ENCODE assay signal across 13 mouse cellular contexts in the genomic region with DNA sequence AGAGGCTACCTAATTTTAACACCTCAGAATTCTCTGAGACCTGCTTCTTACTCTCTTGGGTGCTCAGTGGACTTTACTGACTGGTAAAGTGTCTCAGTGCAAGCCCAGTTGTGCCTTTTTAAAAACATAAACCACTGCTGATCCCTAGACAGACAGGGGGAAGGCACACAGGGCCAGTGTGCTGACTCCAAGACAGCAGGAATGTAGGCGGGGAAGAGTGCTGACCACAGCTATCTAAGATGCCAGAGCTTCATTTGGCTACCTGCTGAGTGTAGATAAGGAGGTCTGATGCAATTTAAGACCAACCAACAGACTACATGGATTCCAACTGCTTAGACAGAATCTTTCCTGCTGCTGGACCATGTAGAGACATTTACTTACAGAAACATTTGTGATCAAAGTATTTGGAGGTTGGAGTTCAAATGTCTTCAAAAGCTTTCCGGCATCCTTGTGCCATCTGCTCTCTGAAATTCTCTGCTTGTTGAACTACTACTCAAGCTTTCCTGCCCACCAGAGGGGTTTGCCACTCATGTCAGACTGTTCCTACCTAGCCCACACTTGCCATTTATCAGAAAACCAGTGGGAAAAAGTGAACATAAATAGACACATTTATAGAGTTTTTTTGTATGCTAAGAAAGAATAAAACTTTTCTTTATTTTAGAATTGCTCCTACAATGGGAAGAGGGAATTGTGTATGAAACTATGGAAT. TPM values are rescaled to one million over a fixed set of nuclear protein-coding genes. Genes with fewer than 3 reads are reported as not detected.
DNase-seq lines count a peak whose midpoint lies in the region; ATAC-seq and TF ChIP-seq lines count a peak whose summit lies in the region.
"Had no signal": no experiment of that assay in that cellular context is flagged by ENCODE, and none has a peak within 500 bp of the region (broad histone marks: within the 10 kb centered on the region; RNA-seq: fewer than 3 reads in every experiment).

No protein-coding gene starts in this region.

- no peaks in the 10 kb centered on the region for H3K9me3 ChIP-seq in intestine, embryonic 15.5 days
- H3K9me3 ChIP-seq in intestine, postnatal 0 days (ENCODE audit: control insufficient read depth): no peaks in the 10 kb centered on the region
- H3K9me3 ChIP-seq in liver, embryonic 11.5 days (ENCODE audit: control insufficient read depth, low read length): no peaks in the 10 kb centered on the region
- no peaks in the 10 kb centered on the region for H3K9me3 ChIP-seq in hindbrain, embryonic 11.5 days (ENCODE audit: control insufficient read depth, low read length)
- H3K9me3 ChIP-seq: hindbrain, embryonic 10.5 days; limb, embryonic 12.5 days; midbrain, embryonic 15.5 days had no signal

- no peak overlapping the region for H3K4me2 ChIP-seq in intestine, embryonic 15.5 days (replicated peaks)
- no peak overlapping the region for H3K4me2 ChIP-seq in intestine, postnatal 0 days (replicated peaks; ENCODE audit: low read depth)
- peak overlapping the region; percentile 52 for H3K4me2 ChIP-seq in liver, embryonic 11.5 days
- no peak overlapping the region for H3K4me2 ChIP-seq in hindbrain, embryonic 11.5 days (replicated peaks; ENCODE audit: low read depth, low read length)
- H3K4me2 ChIP-seq: limb, embryonic 12.5 days; midbrain, embryonic 15.5 days had no signal

- peak; percentile 85; the same call in 1 of the 2 replicates for ATAC-seq in intestine, embryonic 15.5 days
- no peak for ATAC-seq in intestine, postnatal 0 days
- ATAC-seq in liver, embryonic 11.5 days (replicated peaks; ENCODE audit: low FRiP score): peak; percentile 98
- no peak for ATAC-seq in hindbrain, embryonic 11.5 days (ENCODE audit: low FRiP score)
- ATAC-seq: midbrain, embryonic 15.5 days had no signal

- H3K27me3 ChIP-seq in intestine, embryonic 15.5 days (replicated peaks): no peaks in the 10 kb centered on the region
- H3K27me3 ChIP-seq in intestine, postnatal 0 days (replicated peaks; ENCODE audit: control insufficient read depth, insufficient read depth, low read length): no peaks in the 10 kb centered on the region
- no peaks in the 10 kb centered on the region for H3K27me3 ChIP-seq in liver, embryonic 11.5 days (replicated peaks; ENCODE audit: control insufficient read depth, insufficient read depth, low read length)
- H3K27me3 ChIP-seq in hindbrain, embryonic 11.5 days (ENCODE audit: control insufficient read depth, insufficient read depth, low read length): no peaks in the 10 kb centered on the region
- H3K27me3 ChIP-seq: CH12.LX; limb, embryonic 12.5 days; midbrain, embryonic 15.5 days had no signal

- H3K4me1 ChIP-seq in intestine, embryonic 15.5 days (replicated peaks): no peaks in the 10 kb centered on the region
- no peaks in the 10 kb centered on the region for H3K4me1 ChIP-seq in intestine, postnatal 0 days (replicated peaks; ENCODE audit: control insufficient read depth, insufficient read depth, low read length)
- H3K4me1 ChIP-seq in bone marrow, adult 2 months (ENCODE audit: control insufficient read depth, insufficient read depth, low read length): peaks cover 6% of the 10 kb centered on the region
- peaks cover 17% of the 10 kb centered on the region for H3K4me1 ChIP-seq in liver, embryonic 11.5 days (replicated peaks; ENCODE audit: control insufficient read depth, insufficient read depth, low read length)
- no peaks in the 10 kb centered on the region for H3K4me1 ChIP-seq in hindbrain, embryonic 11.5 days (replicated peaks; ENCODE audit: control insufficient read depth, insufficient read depth, low read length)
- H3K4me1 ChIP-seq: limb, embryonic 12.5 days; midbrain, embryonic 15.5 days had no signal

- peak; percentile 50 for DNase-seq in liver, embryonic 11.5 days (ENCODE audit: low spot score)
- DNase-seq in spleen, postnatal 36 days (ENCODE audit: low spot score in 2 of 2): peak; percentile 58 to 76
- DNase-seq in B cell, adult 2 months: no peak
- no peak for DNase-seq in adipocyte (ENCODE audit: low spot score)
- no peak for DNase-seq in hindbrain, embryonic 11.5 days (ENCODE audit: low spot score)
- DNase-seq: cerebellum, adult 11-12 months had no signal

- no peak overlapping the region for H3K9ac ChIP-seq in intestine, embryonic 15.5 days
- H3K9ac ChIP-seq in intestine, postnatal 0 days (ENCODE audit: low read depth, low read length): no peak overlapping the region
- peak overlapping the region; percentile 42; the same call in 1 of the 2 replicates for H3K9ac ChIP-seq in liver, embryonic 11.5 days (ENCODE audit: low read depth, low read length)
- no peak overlapping the region for H3K9ac ChIP-seq in hindbrain, embryonic 11.5 days (ENCODE audit: low read depth, low read length)
- H3K9ac ChIP-seq: limb, embryonic 12.5 days; midbrain, embryonic 15.5 days had no signal

- no peak for TF ChIP-seq POLR2A in bone marrow, adult 2 months (IDR thresholded peaks at IDR 0.05; ENCODE audit: borderline replicate concordance, control insufficient read depth, low read depth, low read length)

- no peak for TF ChIP-seq CTCF in intestine, postnatal 0 days (IDR thresholded peaks at IDR 0.05; ENCODE audit: low read depth)
- no peak for TF ChIP-seq CTCF in bone marrow, adult 2 months (IDR thresholded peaks at IDR 0.05; ENCODE audit: control insufficient read depth, insufficient read depth, low read length)

- 71% methylated on average over 2 of the region's 2 CpGs for WGBS in intestine, embryonic 15.5 days
- 68% methylated on average over 2 of the region's 2 CpGs for WGBS in intestine, postnatal 0 days
- WGBS in bone marrow, adult 2 months: 43% methylated on average over 2 of the region's 2 CpGs
- 33% methylated on average over 2 of the region's 2 CpGs for WGBS in liver, embryonic 11.5 days
- WGBS in hindbrain, embryonic 11.5 days: 69% methylated on average over 2 of the region's 2 CpGs

- no peak overlapping the region for H3K4me3 ChIP-seq in intestine, embryonic 15.5 days (replicated peaks)
- H3K4me3 ChIP-seq in intestine, postnatal 0 days (ENCODE audit: low read depth, low read length): no peak overlapping the region
- no peak overlapping the region for H3K4me3 ChIP-seq in bone marrow, adult 2 months (replicated peaks; ENCODE audit: control insufficient read depth, low read depth, low read length)
- H3K4me3 ChIP-seq in liver, embryonic 11.5 days (ENCODE audit: low read depth, low read length): no peak overlapping the region
- H3K4me3 ChIP-seq in hindbrain, embryonic 11.5 days (ENCODE audit: low read depth, low read length): no peak overlapping the region
- H3K4me3 ChIP-seq: hindbrain, embryonic 10.5 days; limb, embryonic 12.5 days; midbrain, embryonic 15.5 days had no signal

- H3K36me3 ChIP-seq in intestine, embryonic 15.5 days: peaks cover 26% of the 10 kb centered on the region
- H3K36me3 ChIP-seq in intestine, postnatal 0 days (ENCODE audit: control insufficient read depth, insufficient read depth): peaks cover 57% of the 10 kb centered on the region
- H3K36me3 ChIP-seq in liver, embryonic 11.5 days (ENCODE audit: control insufficient read depth, insufficient read depth, low read length): peaks cover 11% of the 10 kb centered on the region
- H3K36me3 ChIP-seq in hindbrain, embryonic 11.5 days (ENCODE audit: control insufficient read depth, insufficient read depth, low read length): peaks cover 8% of the 10 kb centered on the region; the same call in 1 of the 2 replicates

- H3K27ac ChIP-seq in intestine, embryonic 15.5 days: no peak overlapping the region
- H3K27ac ChIP-seq in intestine, postnatal 0 days (ENCODE audit: low read depth, low read length): no peak overlapping the region
- H3K27ac ChIP-seq in bone marrow, adult 2 months (ENCODE audit: control insufficient read depth, insufficient read depth, low read depth, low read length, poor library complexity): peak overlapping the region; percentile 60; the same call in 1 of the 2 replicates
- peak overlapping the region; percentile 96 for H3K27ac ChIP-seq in liver, embryonic 11.5 days (ENCODE audit: low read depth, low read length)
- no peak overlapping the region for H3K27ac ChIP-seq in hindbrain, embryonic 11.5 days (ENCODE audit: low read depth, low read length)
- H3K27ac ChIP-seq: hindbrain, embryonic 10.5 days; limb, embryonic 12.5 days; midbrain, embryonic 15.5 days had no signal

RNA-seq across cellular contexts. Expression of gene Usp40, which starts 46.7 kb away (rescaled TPM):
- 28.8 and 29.4 TPM in 2 replicates for polyA plus RNA-seq in intestine, embryonic 15.5 days (2015; fragmentation: Nextera tagmentation; extraction: Ambion mirVana)
- 12.3 and 14.0 TPM in 2 replicates for polyA plus RNA-seq in intestine, postnatal 0 days (2015; fragmentation: Nextera tagmentation; extraction: Ambion mirVana)
- 4.0 and 4.6 TPM in 2 replicates for polyA plus RNA-seq in bone marrow, adult 2 months (2011; ENCODE audit: insufficient read depth, insufficient read length, low replicate concordance, missing spikeins)
- polyA plus RNA-seq in liver, embryonic 11.5 days (2014; fragmentation: Nextera tagmentation; extraction: Ambion mirVana): 17.9 and 20.5 TPM in 2 replicates
- polyA plus RNA-seq in hindbrain, embryonic 11.5 days (2014; fragmentation: Nextera tagmentation; extraction: Ambion mirVana): 25.8 and 31.2 TPM in 2 replicates

Comparison
In these comparisons a context has a peak if more than half of its experiments do, and no peak if none do; other contexts are left out.
1. ATAC-seq: peak in intestine, embryonic 15.5 days (single experiment) and liver, embryonic 11.5 days (single experiment); none in intestine, postnatal 0 days (single experiment) and hindbrain, embryonic 11.5 days (single experiment).
2. H3K27ac ChIP-seq: peak in bone marrow, adult 2 months (single experiment) and liver, embryonic 11.5 days (single experiment); none in intestine, embryonic 15.5 days (single experiment), intestine, postnatal 0 days (single experiment) and hindbrain, embryonic 11.5 days (single experiment).
3. DNase-seq: peak in liver, embryonic 11.5 days (single experiment) and spleen, postnatal 36 days (2 of 2); none in B cell, adult 2 months (0 of 2), adipocyte (single experiment) and hindbrain, embryonic 11.5 days (single experiment).